Mouse (Mus musculus) liver, postnatal 0 days (tissue): ENCODE data around the gene Phxr2. TPM values are rescaled to one million over a fixed set of nuclear protein-coding genes. Genes with fewer than 3 reads are reported as not detected.
A peak's percentile ranks its signal among the peaks of the same experiment; 100 is the strongest.

Source experiments
- ATAC-seq: fragments of 200-750 bp; cut with Nextera tagmentation; 2 replicates; pipeline ENCODE4 v1.8.0; 2017; ENCODE audit warnings: mild to moderate bottlenecking, moderate library complexity
- DNase-seq: peaks from one replicate; pipeline ENCODE4 v3.0.0-alpha.2; 2016
- H3K27ac ChIP-seq: fragments of 300-500 bp; sonication (generic); 2 replicates; pipeline ENCODE4 v1.5.1; 2014; ENCODE audit warnings: antibody characterized with exemption, moderate library complexity, mild to moderate bottlenecking, low read depth
- H3K27me3 ChIP-seq: fragments of 300-500 bp; sonication (generic); 2 replicates; pipeline ENCODE4 v1.6.1; 2014; ENCODE audit warnings: low read length, control low read depth, mixed read lengths; ENCODE audit not compliant: insufficient read depth
- H3K36me3 ChIP-seq: fragments of 300-500 bp; sonication (generic); replicated peaks from 2 replicates; pipeline ENCODE4 v1.6.1; 2014; ENCODE audit warnings: mild to moderate bottlenecking, control low read depth, low read length, moderate library complexity, mixed read lengths; ENCODE audit not compliant: insufficient read depth
- H3K4me1 ChIP-seq: fragments of 300-500 bp; sonication (generic); 2 replicates; pipeline ENCODE4 v1.6.1; 2014; ENCODE audit warnings: antibody characterized with exemption, mild to moderate bottlenecking, control low read depth; ENCODE audit not compliant: insufficient read depth
- H3K4me2 ChIP-seq: fragments of 300-500 bp; sonication (generic); 2 replicates; pipeline ENCODE4 v1.6.1; 2014; ENCODE audit warnings: low read depth, mild to moderate bottlenecking, low read length, moderate library complexity, mixed read lengths
- H3K4me3 ChIP-seq: fragments of 300-500 bp; sonication (generic); 2 replicates; pipeline ENCODE4 v1.5.1; 2014; ENCODE audit warnings: low read depth, low read length
- H3K9ac ChIP-seq: fragments of 300-500 bp; sonication (generic); replicated peaks from 2 replicates; pipeline ENCODE4 v1.6.1; 2014; ENCODE audit warnings: mild to moderate bottlenecking, moderate library complexity
- H3K9me3 ChIP-seq: fragments of 300-500 bp; sonication (generic); 2 replicates; pipeline ENCODE4 v1.6.1; 2016; ENCODE audit warnings: mild to moderate bottlenecking, control low read depth, low read length, mixed read lengths
- CTCF ChIP-seq: sonication (generic); IDR thresholded peaks from 2 replicates; pipeline ENCODE4 v1.5.1; 2016; ENCODE audit warnings: antibody characterized with exemption, low read depth
- EP300 ChIP-seq: IDR thresholded peaks from 2 replicates; pipeline ENCODE4 v1.6.1; 2016; ENCODE audit warnings: antibody characterized with exemption, low read depth, mild to moderate bottlenecking
- WGBS: fragments of 180-500 bp; shearing (Covaris S2); extraction: QIAGEN DNeasy Blood & Tissue Kit; methylation state at CpG from one replicate; pipeline ENCODE4 v1.1.7; 2014; ENCODE audit not compliant: insufficient replicate concordance; 5-methylcytosine and 5-hydroxymethylcytosine counted together
- polyA plus RNA-seq: library from polyadenylated mRNA; unstranded; fragments of >200 nt; fragmentation: Nextera tagmentation; extraction: Ambion mirVana; gene quantifications from 2 replicates; pipeline ENCODE4 v1.2.1, GENCODE M21; 2015

The Phxr2 gene
- not detected in 2 replicates for polyA plus RNA-seq

GRCm38 (mm10) chr10:99126225-99126624 lies at the start of gene Phxr2:
Gene Phxr2 (minus strand): TSS chr10:99126325.
- TF ChIP-seq EP300: no peak
- TF ChIP-seq CTCF: no peak
- ATAC-seq: no peak
- H3K27me3 ChIP-seq: no peaks in the 10 kb centered on the region
- no peak within 1 kb of the TSS for H3K4me3 ChIP-seq
- H3K9me3 ChIP-seq: no peaks in the 10 kb centered on the region
- H3K27ac ChIP-seq: peak within 1 kb of the TSS; percentile 86
- no peak for DNase-seq
- no peak within 1 kb of the TSS for H3K9ac ChIP-seq
- WGBS: 73% methylated on average over 4 of the region's 4 CpGs
- H3K4me2 ChIP-seq: no peak within 1 kb of the TSS; the same call in 1 of the 2 replicates
- no peaks in the 10 kb centered on the region; the same call in 1 of the 2 replicates for H3K36me3 ChIP-seq
- peaks cover 9% of the 10 kb centered on the region for H3K4me1 ChIP-seq

GRCm38 (mm10) chr10:99172906-99173507 lies 46.9 kb upstream of the Phxr2 start:
- no peaks in the 10 kb centered on the region for H3K36me3 ChIP-seq
- no peak overlapping the region for H3K4me3 ChIP-seq
- H3K9ac ChIP-seq: no peak overlapping the region
- ATAC-seq (no peak), DNase-seq (no peak)
- H3K4me1 ChIP-seq: peaks cover 27% of the 10 kb centered on the region
- TF ChIP-seq CTCF: no peak
- no peak for TF ChIP-seq EP300
- no peaks in the 10 kb centered on the region for H3K9me3 ChIP-seq
- no peaks in the 10 kb centered on the region for H3K27me3 ChIP-seq
- H3K27ac ChIP-seq: no peak overlapping the region
- 58% methylated on average over 7 of the region's 7 CpGs for WGBS
- no peak overlapping the region for H3K4me2 ChIP-seq

GRCm38 (mm10) chr10:99171961-99172497 lies 45.9 kb upstream of the Phxr2 start:
- no peak; the same call in 1 of the 2 replicates for TF ChIP-seq EP300
- ATAC-seq: peak; percentile 57
- peaks cover 27% of the 10 kb centered on the region for H3K4me1 ChIP-seq
- H3K27ac ChIP-seq: peak overlapping the region; percentile 72
- peak; percentile 43 for DNase-seq
- H3K4me3 ChIP-seq: no peak overlapping the region
- H3K27me3 ChIP-seq: no peaks in the 10 kb centered on the region
- H3K9me3 ChIP-seq: no peaks in the 10 kb centered on the region
- no peak overlapping the region for H3K9ac ChIP-seq
- 21% methylated on average over 12 of the region's 12 CpGs for WGBS
- peak overlapping the region; percentile 47 for H3K4me2 ChIP-seq
- no peaks in the 10 kb centered on the region for H3K36me3 ChIP-seq

- Histone ChIP-seq H3K27me3 (no peaks in the 10 kb centered on the region), H3K4me2 (peak overlapping the region; percentile 22; the same call in 1 of the 2 replicates), H3K9me3 (no peaks in the 10 kb centered on the region), H3K4me1 (peaks cover 29% of the 10 kb centered on the region), H3K27ac (peak overlapping the region; percentile 80), H3K9ac (no peak overlapping the region), H3K4me3 (no peak overlapping the region), H3K36me3 (no peaks in the 10 kb centered on the region)
- DNase-seq (peak; percentile 37), ATAC-seq (peak; percentile 70)
- TF ChIP-seq CTCF (no peak), EP300 (peak; percentile 73)
- 35% methylated on average over 5 of the region's 5 CpGs for WGBS
These were observed 43.6 kb upstream of the Phxr2 start for GRCm38 (mm10) chr10:99169765-99170129.

- WGBS: 52% methylated on average over 11 of the region's 11 CpGs
These were observed 43.0 kb upstream of the Phxr2 start for GRCm38 (mm10) chr10:99168840-99169764.

GRCm38 (mm10) chr10:99168404-99168803 lies 42.3 kb upstream of the Phxr2 start:
- no peaks in the 10 kb centered on the region for H3K27me3 ChIP-seq
- ATAC-seq (no peak), DNase-seq (no peak)
- no peaks in the 10 kb centered on the region for H3K36me3 ChIP-seq
- WGBS: 67% methylated on average over 6 of the region's 6 CpGs
- H3K4me1 ChIP-seq: peaks cover 29% of the 10 kb centered on the region
- H3K9me3 ChIP-seq: no peaks in the 10 kb centered on the region
- no peak overlapping the region for H3K4me3 ChIP-seq
- TF ChIP-seq CTCF: peak; percentile 52
- no peak for TF ChIP-seq EP300
- H3K4me2 ChIP-seq: no peak overlapping the region
- H3K9ac ChIP-seq: no peak overlapping the region
- H3K27ac ChIP-seq: peak overlapping the region; percentile 80; the same call in 1 of the 2 replicates

More at GRCm38 (mm10) chr10:99168840-99169764, 43.0 kb upstream of the Phxr2 start:
- Histone ChIP-seq H3K9ac (no peak overlapping the region), H3K27ac (peak overlapping the region; percentile 80), H3K4me1 (peaks cover 29% of the 10 kb centered on the region), H3K4me2 (peak overlapping the region; percentile 22), H3K27me3 (no peaks in the 10 kb centered on the region), H3K36me3 (no peaks in the 10 kb centered on the region), H3K4me3 (no peak overlapping the region), H3K9me3 (no peaks in the 10 kb centered on the region)
- TF ChIP-seq CTCF (peak; percentile 47), EP300 (no peak)
- DNase-seq (no peak), ATAC-seq (peak; percentile 13; the same call in 1 of the 2 replicates)
